Mouse (Mus musculus) embryonic fibroblast, embryonic 13.5 days (primary cell): ENCODE measurements around the gene Cfb.

ENCODE experiments used
- CTCF ChIP-seq: IDR thresholded peaks from 2 replicates; pipeline ENCODE4 v1.5.1; 2011; ENCODE audit warnings: mild to moderate bottlenecking, control low read depth, low read length, moderate library complexity, borderline replicate concordance; ENCODE audit not compliant: insufficient read depth
- POLR2A ChIP-seq: IDR thresholded peaks from 2 replicates; pipeline ENCODE4 v1.6.1; 2011; ENCODE audit warnings: low read depth, mild to moderate bottlenecking, control low read depth, low read length, moderate library complexity

GRCm38 (mm10) chr17:34896366-34896765 lies 34.0 kb upstream of the Cfb start:
- TF ChIP-seq POLR2A (no peak), CTCF (no peak)
